Mouse (Mus musculus): ENCODE results near the gene Dtd1. TPM values are rescaled to one million over a fixed set of nuclear protein-coding genes. Genes with fewer than 3 reads are reported as not detected.
A peak's percentile ranks its signal among the peaks of the same experiment; 100 is the strongest.

Gene Dtd1
- total RNA-seq, 1 experiment from 2014 or later = 56.6 TPM

DNA sequence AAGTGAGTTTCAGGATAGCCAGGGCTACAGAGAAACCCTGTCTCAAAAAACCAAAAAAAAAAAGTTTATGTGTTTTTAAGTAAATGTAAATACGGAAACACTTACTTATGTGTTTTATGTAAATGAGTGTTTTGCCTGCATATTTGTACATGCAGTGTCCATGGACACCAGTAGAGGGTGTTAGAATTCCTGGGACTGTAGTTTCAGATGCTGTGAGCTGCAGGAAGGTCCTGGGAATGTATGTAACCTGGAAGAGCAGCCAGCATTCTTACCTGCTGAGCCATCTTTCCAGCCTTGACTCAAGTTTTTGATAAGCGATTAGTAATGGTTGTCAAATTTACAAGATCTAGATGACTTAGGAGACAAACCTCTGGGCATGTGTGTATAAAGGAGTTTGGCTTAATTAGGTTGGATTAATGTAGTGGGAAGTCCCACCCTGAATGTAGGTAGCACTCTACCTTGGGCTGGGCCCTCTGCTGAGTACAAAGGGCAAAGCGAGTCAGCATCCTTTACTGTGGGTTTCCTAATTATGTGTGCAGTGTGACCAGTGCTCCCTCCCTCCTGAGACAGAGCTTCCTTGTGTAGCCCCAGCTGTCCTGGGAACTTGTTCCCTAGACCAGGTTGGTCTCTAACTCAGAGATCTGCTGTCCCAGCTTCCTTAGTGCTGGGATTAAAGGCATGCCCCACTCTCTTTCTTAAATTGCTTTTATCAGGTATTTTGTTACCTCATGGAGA, 101.9 kb downstream of the Dtd1 start:
- no peak for ATAC-seq (replicated peaks; ENCODE audit: low read depth, poor library complexity, severe bottlenecking)

GRCm38 (mm10) chr2:144709285-144709684, 109.6 kb downstream of the Dtd1 start:
- no peak for ATAC-seq (replicated peaks; ENCODE audit: low read depth, poor library complexity, severe bottlenecking)

DNA sequence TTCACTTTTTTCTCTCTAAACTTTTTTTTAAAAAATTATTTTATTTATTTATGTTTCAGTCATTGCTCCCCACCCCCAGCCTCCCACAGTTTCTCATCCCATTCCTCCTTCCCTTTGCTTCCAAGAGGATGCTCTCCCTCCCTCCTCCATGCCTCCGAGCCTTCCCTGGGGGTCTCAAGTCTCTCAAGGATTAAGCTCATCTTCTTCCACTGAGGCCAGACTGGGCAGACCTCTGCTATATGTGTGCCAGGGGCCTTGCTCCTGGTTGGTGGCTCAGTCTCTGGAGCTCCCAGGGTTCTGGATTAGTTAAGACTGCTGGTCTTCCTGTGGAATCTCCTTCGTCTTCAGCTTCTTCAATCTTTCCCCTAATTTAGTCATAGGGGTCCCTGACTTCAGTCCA, 110.0 kb downstream of the Dtd1 start:
- no peak for ATAC-seq (replicated peaks; ENCODE audit: low read depth, poor library complexity, severe bottlenecking)

GRCm38 (mm10) chr2:144714596-144714995, 114.9 kb downstream of the Dtd1 start:
- ATAC-seq (replicated peaks; ENCODE audit: low read depth, poor library complexity, severe bottlenecking) = peak; percentile 22; the same call in 1 of the 2 replicates

DNA sequence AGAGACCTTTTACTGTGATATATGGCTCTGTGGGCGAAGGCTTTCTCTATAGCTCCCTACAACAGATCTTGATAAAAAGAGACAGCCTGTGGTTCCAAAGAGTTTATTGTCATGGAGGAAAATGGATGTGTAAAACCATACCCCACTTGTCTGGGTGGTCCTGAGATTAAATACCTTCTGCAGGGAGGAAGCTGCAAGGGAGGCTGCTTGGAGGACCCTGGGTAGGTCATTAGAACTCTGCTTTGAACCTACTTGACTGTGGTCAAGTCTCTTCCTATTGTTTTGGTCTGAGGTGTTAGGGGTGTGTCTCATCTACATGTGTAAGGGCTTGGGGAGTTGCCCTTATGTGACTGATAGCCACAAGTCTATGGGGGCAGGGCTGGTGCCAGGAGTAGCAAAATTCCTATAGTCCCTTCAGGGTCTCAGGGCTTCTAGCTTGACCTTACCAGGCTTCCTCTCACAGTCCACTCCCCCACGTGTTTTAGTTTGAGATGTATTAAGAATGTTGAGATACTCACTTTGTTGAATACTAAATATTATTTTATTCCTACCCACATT, 115.6 kb downstream of the Dtd1 start:
- no peak for ATAC-seq (replicated peaks; ENCODE audit: low read depth, poor library complexity, severe bottlenecking)

DNA sequence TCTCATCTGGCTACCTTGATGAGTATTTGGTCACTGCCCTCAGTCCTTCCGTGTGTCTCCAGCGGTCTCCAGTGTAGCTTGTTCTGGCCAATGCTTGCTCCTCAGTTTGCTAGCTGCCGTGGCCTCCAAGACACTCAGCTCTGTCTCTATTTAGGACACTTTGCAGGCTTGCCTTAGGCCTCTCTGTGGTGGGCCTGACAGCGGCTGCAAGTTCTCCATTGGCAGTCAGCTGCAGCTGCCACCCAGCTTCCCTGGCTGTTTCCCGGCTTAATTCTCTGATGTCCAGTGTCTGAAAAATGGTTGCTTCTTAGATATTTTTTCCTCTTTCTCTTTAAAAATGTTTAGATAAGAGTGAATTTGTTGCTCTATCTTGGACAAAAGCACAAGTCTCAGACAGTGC, 116.6 kb downstream of the Dtd1 start:
- no peak for ATAC-seq (replicated peaks; ENCODE audit: low read depth, poor library complexity, severe bottlenecking)

- no peak for ATAC-seq (replicated peaks; ENCODE audit: low read depth, poor library complexity, severe bottlenecking)
These were observed 118.6 kb downstream of the Dtd1 start for GRCm38 (mm10) chr2:144718273-144718672.

DNA sequence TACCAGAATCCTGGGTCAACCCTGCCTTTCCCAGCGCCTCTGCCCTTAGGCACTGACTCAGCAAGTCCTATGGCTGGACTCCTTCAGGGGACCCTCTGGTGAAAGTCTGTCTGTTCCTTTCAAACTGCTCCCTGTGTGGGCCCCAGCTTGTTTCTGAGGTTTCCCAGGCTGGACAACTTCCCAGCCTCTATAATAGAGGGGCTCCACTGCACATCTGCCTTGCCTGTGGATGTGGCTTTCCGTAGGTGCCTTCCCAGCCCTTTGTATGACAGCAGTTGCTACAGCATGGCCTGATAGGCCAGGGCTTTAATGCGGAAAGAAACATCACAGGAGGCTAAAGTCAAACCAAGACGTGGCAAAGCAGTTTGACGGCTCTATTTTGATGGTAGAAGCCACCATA, 119.6 kb downstream of the Dtd1 start:
- ATAC-seq (replicated peaks; ENCODE audit: low read depth, poor library complexity, severe bottlenecking) = no peak

- no peak for ATAC-seq (replicated peaks; ENCODE audit: low read depth, poor library complexity, severe bottlenecking)
These were observed 120.0 kb downstream of the Dtd1 start for GRCm38 (mm10) chr2:144719718-144720117.

DNA sequence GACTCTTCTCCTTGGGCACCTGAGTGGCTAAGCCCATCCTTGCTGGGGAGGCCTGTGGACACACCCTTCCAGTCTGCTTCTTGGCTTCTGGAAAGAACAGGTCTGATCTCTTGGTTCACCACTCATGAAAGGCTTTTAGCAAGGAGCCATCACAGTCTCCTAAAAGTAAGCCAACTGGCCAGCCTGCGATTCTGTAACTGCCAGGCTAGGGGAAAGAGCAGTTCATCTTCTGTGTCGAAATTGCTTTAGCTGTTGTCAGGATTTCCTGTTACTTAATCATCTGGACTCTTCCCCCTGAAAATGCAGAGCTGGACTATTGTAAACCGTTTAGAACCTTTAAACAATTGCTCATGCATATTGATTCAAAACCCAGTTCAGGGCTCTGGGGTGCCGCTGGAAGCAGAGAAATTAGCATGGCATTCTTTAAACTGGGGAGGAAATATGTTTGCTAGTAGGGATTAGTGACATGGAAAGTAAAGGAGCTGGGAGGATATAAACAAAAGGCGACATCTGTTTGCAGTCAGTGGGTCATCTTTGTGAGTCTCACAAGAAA, 120.8 kb downstream of the Dtd1 start:
- ATAC-seq (replicated peaks; ENCODE audit: low read depth, poor library complexity, severe bottlenecking) = peak; percentile 60

- peak; percentile 72 for ATAC-seq (replicated peaks; ENCODE audit: low read depth, poor library complexity, severe bottlenecking)
These were observed 125.0 kb downstream of the Dtd1 start for GRCm38 (mm10) chr2:144724679-144725078.

GRCm38 (mm10) chr2:144727136-144727535, 127.4 kb downstream of the Dtd1 start:
- no peak for ATAC-seq (replicated peaks; ENCODE audit: low read depth, poor library complexity, severe bottlenecking)

- ATAC-seq (replicated peaks; ENCODE audit: low read depth, poor library complexity, severe bottlenecking) = peak; percentile 84
These were observed 130.1 kb downstream of the Dtd1 start for GRCm38 (mm10) chr2:144729776-144730175.

DNA sequence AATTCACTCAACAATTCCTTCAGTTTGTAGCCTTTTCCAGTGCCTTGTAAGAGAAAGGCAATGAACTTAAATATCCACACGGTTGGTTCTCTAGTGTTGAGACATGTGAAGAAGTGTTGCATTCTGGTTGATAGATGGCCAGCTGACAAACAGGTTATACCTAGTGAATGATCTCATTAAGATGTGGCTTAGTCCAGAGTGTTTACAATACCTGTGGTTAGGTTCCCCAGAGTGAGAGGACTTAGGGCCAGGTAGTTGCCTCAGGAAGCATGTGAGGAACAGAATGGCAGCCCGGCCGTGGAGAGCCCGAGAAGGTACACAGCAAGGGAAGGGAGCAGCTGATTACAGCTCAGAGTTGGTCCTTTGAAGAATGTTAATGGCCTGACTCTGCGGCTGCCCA, 138.5 kb downstream of the Dtd1 start:
- ATAC-seq (replicated peaks; ENCODE audit: low read depth, poor library complexity, severe bottlenecking) = no peak

DNA sequence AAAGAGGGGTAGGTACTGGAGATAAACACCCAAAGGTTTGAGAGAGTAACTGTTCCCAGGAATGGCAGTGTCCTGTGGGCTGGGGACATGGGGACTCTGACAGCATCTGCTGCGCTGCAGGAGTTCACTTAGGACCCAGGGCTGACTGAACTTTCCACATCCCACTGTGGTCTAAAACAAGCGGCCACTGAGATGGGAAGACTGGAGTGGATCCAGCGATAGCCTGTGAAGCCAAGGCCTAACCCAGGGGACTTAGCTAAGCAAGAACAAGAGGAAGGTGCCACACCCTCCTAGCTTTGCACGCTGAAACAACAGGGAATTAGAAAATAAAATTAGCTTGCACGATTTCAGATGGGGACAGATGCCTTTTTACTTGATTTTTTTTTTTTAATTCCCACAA, 138.9 kb downstream of the Dtd1 start:
- no peak for ATAC-seq (replicated peaks; ENCODE audit: low read depth, poor library complexity, severe bottlenecking)

GRCm38 (mm10) chr2:144740577-144740997, 140.9 kb downstream of the Dtd1 start:
- ATAC-seq (replicated peaks; ENCODE audit: low read depth, poor library complexity, severe bottlenecking) = no peak

DNA sequence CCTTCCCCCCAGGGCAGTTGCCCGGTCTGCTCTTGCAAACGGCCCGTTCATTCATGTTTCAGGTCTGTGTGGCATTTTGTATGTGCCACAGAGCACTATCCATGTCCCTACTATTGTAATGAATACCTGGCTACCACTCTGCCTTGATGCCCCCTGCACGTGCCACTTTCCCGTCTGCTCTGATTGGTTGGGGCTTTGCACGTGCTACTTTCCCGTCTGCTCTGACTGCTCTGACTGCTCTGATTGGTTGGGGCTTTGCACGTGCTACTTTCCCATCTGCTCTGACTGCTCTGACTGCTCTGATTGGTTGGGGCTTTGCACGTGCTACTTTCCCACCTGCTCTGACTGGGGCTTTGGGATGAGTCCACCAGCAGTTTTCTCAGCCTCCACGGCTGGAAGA, 142.3 kb downstream of the Dtd1 start:
- ATAC-seq (replicated peaks; ENCODE audit: low read depth, poor library complexity, severe bottlenecking) = no peak

DNA sequence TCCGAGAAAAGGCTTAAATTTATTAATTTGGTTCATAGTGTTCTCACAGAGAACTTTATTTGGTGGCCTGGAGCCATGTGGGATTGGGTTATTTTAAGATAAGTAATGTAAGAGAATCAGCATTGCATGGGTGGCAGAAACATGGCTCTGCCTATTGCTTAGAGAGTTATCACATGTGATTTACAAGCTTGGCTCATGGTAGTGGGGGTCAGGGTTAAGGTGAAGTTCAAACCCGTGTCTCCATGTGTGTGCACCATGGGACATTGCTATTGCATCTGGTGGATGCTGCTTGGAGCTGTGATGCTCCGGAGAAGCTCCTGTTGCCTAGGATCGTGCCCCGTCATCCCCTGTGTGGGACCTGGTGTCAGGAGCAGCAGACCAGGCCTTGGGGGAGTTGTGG, 143.6 kb downstream of the Dtd1 start:
- ATAC-seq (replicated peaks; ENCODE audit: low read depth, poor library complexity, severe bottlenecking) = no peak

DNA sequence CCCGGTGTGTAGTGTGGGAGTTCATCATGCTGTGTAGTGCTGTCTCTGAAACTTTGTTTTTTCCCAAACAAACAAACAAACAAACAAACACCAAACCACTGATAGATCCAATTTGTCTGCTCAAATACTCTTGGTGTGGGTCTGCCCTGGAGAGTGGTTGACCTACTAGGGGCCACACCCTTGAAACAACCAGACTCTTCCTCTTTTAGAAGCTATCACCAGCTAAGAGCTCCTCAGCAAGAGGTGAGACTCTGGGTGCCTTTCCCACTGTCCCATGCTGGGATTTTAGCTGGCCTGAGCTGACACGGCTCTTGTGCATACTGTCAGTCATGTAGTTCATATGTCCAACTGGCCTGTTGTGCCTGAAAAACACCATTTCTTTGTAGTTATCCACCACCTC, 145.6 kb downstream of the Dtd1 start:
- 0 out of 2 replicates have a peak, but pooled peaks have one; percentile 39 for ATAC-seq (replicated peaks; ENCODE audit: low read depth, poor library complexity, severe bottlenecking)

- ATAC-seq (replicated peaks; ENCODE audit: low read depth, poor library complexity, severe bottlenecking) = no peak
These were observed 146.5 kb downstream of the Dtd1 start for GRCm38 (mm10) chr2:144746046-144746783.

- peak; percentile 80 for ATAC-seq (replicated peaks; ENCODE audit: low read depth, poor library complexity, severe bottlenecking)
These were observed 153.9 kb downstream of the Dtd1 start for GRCm38 (mm10) chr2:144753604-144754003.

Data from common myeloid progenitor, adult 5-6 weeks (primary cell).